ENCODE assay signal across 25 mouse cellular contexts in genomic region chr7:111787921-111788320, GRCm38 (mm10). TPM values are rescaled to one million over a fixed set of nuclear protein-coding genes. Genes with fewer than 3 reads are reported as not detected.
"Had no signal": no experiment of that assay in that cellular context is flagged by ENCODE, and none has a peak within 500 bp of the region (broad histone marks: within the 10 kb centered on the region; RNA-seq: fewer than 3 reads in every experiment).

No protein-coding gene starts in this region.

- H3K9ac ChIP-seq: heart, embryonic 13.5 days; heart, embryonic 15.5 days; hindbrain, embryonic 13.5 days; hindbrain, embryonic 15.5 days; limb, embryonic 12.5 days had no signal

- H3K4me3 ChIP-seq: gastrocnemius, adult 2 months; heart, embryonic 13.5 days; heart, embryonic 15.5 days; hindbrain, embryonic 13.5 days; hindbrain, embryonic 15.5 days; limb, embryonic 10.5 days; limb, embryonic 12.5 days had no signal

- H3K4me2 ChIP-seq: heart, embryonic 11.5 days; heart, embryonic 13.5 days; heart, embryonic 15.5 days; hindbrain, embryonic 13.5 days; hindbrain, embryonic 15.5 days; limb, embryonic 12.5 days had no signal

- H3K27me3 ChIP-seq: heart, embryonic 15.5 days; hindbrain, embryonic 13.5 days; hindbrain, embryonic 15.5 days; limb, embryonic 12.5 days had no signal

- H3K27ac ChIP-seq: gastrocnemius, adult 2 months; heart, embryonic 13.5 days; heart, embryonic 15.5 days; hindbrain, embryonic 13.5 days; hindbrain, embryonic 15.5 days; hindbrain, postnatal 0 days; limb, embryonic 10.5 days; limb, embryonic 12.5 days had no signal

- DNase-seq: gastrocnemius, adult 2 months; gastrocnemius, postnatal 10 days; gastrocnemius, postnatal 25 days; heart, adult 18-20 months; heart, postnatal 14 days; heart, postnatal 36 days; kidney, adult 11 months; kidney, adult 2 months; kidney, adult 9 months; kidney, postnatal 10 days; kidney, postnatal 36 days; layer of hippocampus, adult 9-11 months; layer of hippocampus, postnatal 36 days; liver had no signal

- ATAC-seq: forebrain, embryonic 16.5 days; hindbrain, postnatal 0 days; intestine, embryonic 16.5 days had no signal

- H3K4me1 ChIP-seq: hindbrain, embryonic 15.5 days; limb, embryonic 10.5 days; limb, embryonic 12.5 days had no signal

- H3K9me3 ChIP-seq: heart, embryonic 13.5 days; heart, embryonic 15.5 days; hindbrain, embryonic 13.5 days; hindbrain, embryonic 15.5 days; limb, embryonic 10.5 days; limb, embryonic 12.5 days had no signal

- H3K36me3 ChIP-seq: heart, embryonic 13.5 days; heart, embryonic 15.5 days; hindbrain, embryonic 13.5 days; hindbrain, embryonic 15.5 days; limb, embryonic 10.5 days; limb, embryonic 12.5 days had no signal

RNA-seq across cellular contexts. Expression of gene Galnt18, which starts 8.1 kb away (rescaled TPM):
- total RNA-seq: granulocyte monocyte progenitor cell, adult 5-6 weeks had no signal
